Mouse (Mus musculus) bone marrow, adult 2 months (tissue): ENCODE data around the gene Map2k5.

Experiments
- CTCF ChIP-seq: fragments of 200-500 bp; IDR thresholded peaks from 2 replicates; pipeline ENCODE4 v1.5.1; 2011; ENCODE audit warnings: low read length, control low read depth; ENCODE audit not compliant: control insufficient read depth, insufficient read depth
- POLR2A ChIP-seq: fragments of 200-500 bp; IDR thresholded peaks from 2 replicates; pipeline ENCODE4 v1.6.1; 2011; ENCODE audit warnings: low read depth, mild to moderate bottlenecking, control low read depth, low read length, borderline replicate concordance; ENCODE audit not compliant: control insufficient read depth

GRCm38 (mm10) chr9:63269839-63270238 lies 107.9 kb downstream of the Map2k5 start:
- no peak for TF ChIP-seq POLR2A
- no peak for TF ChIP-seq CTCF
